Mouse (Mus musculus) erythroid progenitor cell, adult 5-6 weeks (primary cell): ENCODE measurements around the gene Lgr6. TPM values are rescaled to one million over a fixed set of nuclear protein-coding genes. Genes with fewer than 3 reads are reported as not detected.

Experiments used
- ATAC-seq: replicated peaks from 2 replicates; pipeline ENCODE4 v1.8.0; 2016; ENCODE audit warnings: moderate number of reproducible peaks, mild to moderate bottlenecking, moderate TSS enrichment, inconsistent platforms; ENCODE audit not compliant: poor library complexity, low FRiP score, severe bottlenecking
- total RNA-seq, 2 experiments: library from RNA; stranded (forward) in 1 of 2; stranded (reverse) in 1 of 2; fragments of 150-400 nt in 1 of 2; fragments of 186-747, 209-891 nt in 1 of 2; gene quantifications; 2 replicates each; pipeline versions ENCODE4 v1.2.3 to v1.2.4; 2015 to 2017; ENCODE audit warnings: low replicate concordance in 2 of 2

Gene Lgr6
- total RNA-seq, 2 experiments from 2014 or later: not detected

- no peak for ATAC-seq
Measured at GRCm38 (mm10) chr1:135020281-135020940, 84.7 kb downstream of the Lgr6 start.

DNA sequence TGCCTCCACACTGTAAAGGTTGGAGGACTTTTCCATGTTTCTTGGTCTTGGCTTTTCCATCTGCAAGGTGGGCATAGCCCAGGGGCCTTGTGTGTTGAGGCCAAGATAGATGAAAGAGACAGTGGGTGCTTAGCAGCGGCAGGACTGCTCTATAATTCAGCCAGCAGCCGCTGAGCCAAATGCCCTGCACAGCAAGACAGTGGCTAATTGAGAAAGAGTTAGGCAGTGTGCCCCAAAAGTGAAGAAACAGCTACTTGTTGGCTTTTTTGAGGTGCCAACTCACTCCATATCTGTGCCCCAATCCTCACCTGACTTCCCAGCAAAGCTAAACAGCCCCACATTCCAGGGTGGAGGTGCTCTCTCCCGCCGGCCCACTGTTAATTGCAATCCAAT, 85.3 kb downstream of the Lgr6 start:
- ATAC-seq: no peak

DNA sequence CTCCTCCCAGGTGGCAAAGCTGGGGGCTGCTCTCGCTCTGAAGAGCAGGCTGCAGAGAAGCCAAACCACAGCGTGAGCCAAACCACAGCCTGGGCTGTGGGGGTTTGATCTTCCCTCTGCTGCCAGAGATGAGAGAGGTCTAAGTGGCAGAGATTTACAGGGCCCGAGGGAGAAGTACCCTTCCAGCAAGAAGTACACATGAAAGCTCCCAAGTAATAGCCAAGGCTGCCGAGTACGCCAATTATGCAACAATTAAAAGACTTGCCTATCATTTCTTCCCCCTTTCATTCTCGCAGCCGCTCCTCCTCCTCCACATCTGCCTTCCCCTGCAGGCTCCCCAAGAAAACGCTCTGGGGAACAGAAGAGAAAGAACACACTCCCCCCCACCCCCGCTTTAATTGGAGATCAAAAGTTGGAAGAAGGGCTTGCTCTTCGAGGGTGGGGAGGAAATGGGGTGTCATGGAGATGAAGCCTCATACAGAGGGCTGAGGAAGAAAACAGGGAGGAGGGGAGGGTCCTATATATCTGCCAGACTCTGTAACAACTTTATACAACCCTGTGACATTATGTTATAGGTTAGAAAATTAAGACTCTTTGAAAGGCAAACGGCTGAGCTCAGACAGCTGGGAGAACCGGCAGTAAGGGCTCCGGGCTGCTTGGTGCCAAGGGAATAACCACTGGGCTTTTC, 85.8 kb downstream of the Lgr6 start:
- no peak for ATAC-seq

DNA sequence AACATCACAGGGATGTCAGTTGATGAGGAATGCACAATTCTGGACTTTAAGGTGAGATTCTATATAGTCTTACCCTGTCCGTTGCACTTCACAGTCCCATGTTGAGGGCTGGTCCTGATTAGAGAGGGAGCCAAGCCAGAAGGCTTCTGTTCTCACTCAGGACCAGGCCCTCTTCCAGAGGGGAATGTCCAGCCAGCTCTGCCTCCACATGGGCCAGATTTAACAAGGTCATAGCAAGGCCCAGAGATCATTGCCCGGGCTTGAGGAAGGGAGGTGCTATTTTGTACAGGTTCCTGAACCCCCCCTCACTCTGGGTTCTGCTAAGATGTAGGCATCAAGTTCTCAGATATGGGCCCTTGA, 87.4 kb downstream of the Lgr6 start:
- no peak for ATAC-seq

DNA sequence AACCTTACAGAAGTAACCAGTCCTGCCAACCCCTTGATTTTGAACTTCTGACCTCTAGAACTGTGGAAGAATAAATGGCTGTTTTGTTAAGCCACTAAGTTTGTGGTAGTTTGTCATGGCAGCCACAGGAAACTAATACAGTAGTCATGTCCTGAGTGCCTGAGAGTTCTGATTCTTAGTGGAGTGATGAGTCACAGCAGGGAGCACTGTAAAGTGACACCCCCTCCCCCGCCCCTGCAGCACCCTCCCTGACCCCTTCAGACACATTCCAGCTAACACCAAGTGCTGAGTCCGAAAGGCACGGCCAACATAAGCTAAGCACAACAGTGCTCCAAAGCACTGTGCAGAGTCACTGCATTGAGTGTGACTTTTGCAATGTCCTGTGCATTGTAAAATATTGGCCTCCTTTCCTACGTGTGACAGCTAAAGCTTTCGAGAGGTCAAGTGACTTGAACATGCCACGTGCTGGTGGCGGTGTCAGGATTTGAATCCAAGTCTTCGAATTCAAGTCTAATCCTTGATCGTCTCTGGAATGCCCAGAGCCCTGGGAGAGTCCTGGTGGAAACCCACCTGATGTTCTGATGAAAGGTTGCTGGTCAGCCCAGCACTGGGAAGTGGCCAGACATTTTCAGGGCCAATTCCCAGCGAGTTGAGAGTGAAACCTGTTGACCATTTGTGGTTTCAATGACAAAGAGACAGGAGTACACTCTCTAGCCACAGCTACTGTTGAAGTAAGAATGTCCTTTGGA, 88.0 kb downstream of the Lgr6 start:
- ATAC-seq: no peak

DNA sequence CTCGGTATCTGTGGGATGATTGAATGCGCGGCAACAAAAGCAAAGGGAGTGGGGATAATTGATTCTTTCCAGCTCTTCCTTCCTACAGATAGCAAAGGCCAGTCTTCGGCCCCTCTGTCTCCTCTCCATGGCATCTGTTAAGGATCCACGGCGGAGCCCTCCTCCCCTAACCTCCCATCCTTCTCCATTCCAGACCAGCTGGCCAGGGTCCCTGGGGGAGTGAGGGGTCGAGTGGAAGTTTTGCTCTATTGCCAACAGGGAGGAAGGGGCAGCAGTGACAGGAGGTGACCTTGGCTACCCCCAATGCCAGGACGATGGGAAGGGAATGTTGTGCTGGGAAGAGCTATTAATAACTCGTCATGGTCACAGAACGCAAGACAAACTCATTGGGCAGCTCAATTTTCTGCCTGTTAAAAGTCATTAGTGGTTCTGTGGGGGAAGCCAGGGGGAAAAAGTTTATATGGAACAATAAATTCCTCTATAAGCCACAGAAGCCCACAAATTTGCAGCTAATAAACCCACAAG, 90.1 kb downstream of the Lgr6 start:
- no peak for ATAC-seq

GRCm38 (mm10) chr1:135012472-135012871, 92.6 kb downstream of the Lgr6 start:
- no peak for ATAC-seq

GRCm38 (mm10) chr1:135011912-135012311, 93.2 kb downstream of the Lgr6 start:
- no peak for ATAC-seq

GRCm38 (mm10) chr1:135009833-135010232, 95.2 kb downstream of the Lgr6 start:
- no peak for ATAC-seq

DNA sequence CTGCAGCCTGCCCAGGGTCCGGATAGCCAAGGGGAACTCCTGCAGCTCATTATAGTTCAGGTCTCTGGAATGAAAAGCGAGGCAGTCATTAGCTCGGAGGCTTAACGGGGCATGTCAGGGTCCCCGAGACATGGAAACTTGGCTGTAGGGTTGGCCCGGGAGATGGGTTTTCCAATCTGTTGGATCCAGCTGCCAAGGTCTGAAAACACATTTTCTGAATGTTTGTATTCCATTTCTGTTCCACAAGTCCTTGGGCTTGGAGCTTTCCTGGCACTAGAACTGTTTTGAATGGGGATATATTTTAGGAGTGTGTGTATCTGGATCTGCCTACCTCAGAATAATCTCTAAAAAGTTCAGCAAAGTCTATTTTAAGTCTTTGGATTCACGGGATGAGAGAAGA, 99.4 kb downstream of the Lgr6 start:
- no peak for ATAC-seq

- no peak for ATAC-seq
Measured at GRCm38 (mm10) chr1:135003346-135003745, 101.7 kb downstream of the Lgr6 start.

- ATAC-seq: no peak
Measured at GRCm38 (mm10) chr1:135000527-135000926, 104.5 kb downstream of the Lgr6 start.

GRCm38 (mm10) chr1:134998231-134998630, 106.8 kb downstream of the Lgr6 start:
- no peak for ATAC-seq

DNA sequence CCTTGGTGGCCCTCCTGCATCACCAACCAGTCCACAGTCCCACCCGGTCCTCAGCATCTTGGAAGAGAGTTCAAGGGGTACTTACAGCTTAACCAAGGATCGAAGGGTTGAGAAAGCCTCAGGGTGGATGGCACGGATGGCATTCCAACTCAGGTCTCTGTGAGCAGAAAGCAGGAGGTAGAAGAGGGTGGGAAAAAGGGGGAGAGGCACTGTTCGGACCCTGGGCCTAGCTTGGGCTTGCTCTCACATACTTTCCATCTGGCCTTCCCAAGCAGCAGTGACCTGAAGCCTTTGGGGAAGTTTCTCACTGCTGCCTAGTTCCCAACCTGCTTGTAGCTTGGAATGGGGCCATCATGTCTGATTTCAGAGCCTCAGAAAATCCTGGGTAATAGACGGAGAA, 107.5 kb downstream of the Lgr6 start:
- ATAC-seq: no peak

DNA sequence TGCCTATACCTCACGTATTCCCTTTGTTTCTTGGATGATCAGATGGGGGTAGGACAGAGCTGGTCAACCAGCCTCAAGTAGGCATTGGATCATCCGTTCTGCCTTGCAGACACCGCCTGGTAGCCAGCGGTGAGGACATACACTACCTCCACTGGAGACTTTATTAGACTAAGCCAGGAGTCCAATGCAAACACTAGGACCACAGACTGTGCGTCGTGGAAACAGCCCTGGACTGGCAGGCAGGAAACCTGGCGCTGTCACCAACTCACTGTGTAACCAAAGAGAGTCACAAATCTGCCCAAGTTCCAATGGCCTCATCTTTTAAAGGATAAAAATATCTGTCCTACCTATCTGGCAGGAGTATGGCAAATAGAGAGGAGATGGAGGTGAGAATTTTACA, 108.6 kb downstream of the Lgr6 start:
- ATAC-seq: no peak

DNA sequence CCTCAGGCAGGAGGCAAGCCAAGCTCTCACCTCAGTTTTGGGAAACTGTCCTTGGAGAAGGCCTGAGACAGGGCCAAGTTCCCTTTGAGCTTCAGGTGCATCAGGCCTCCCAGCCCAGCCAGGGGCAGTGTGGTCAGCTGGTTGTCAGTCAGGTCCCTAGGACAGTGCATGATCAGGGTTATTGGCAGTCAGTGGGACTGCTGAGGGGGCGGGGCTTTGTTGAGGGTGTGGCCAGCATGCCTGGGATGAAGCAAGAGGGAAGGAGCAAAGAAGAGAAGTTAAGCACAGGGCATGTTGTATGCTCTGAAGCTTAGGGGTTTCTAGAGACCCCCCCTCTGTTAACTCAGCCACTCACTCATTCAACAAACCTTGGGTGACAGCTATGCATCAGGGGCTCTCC, 109.1 kb downstream of the Lgr6 start:
- no peak for ATAC-seq

GRCm38 (mm10) chr1:134995437-134995836, 109.6 kb downstream of the Lgr6 start:
- ATAC-seq: no peak

DNA sequence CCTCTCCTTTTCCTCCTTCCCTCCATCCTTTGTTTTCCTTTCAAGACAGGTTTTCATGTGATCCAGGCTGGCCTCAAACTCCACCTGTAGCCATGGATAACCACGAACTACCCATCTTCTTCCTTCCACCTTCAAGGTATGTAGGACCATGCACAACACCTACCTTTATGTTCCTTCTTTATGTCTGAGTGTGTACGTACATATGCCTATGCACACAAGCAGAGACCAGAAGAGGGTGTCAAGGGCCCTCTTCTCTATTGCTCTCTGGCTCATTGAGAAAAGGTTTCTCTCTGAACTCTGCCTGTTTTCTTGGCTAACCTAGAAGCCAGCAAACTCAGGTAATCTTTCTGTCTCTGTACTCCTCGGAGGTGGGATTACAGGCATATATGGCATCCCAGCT, 110.3 kb downstream of the Lgr6 start:
- no peak for ATAC-seq

GRCm38 (mm10) chr1:134992046-134992645, 112.9 kb downstream of the Lgr6 start:
- ATAC-seq: no peak

DNA sequence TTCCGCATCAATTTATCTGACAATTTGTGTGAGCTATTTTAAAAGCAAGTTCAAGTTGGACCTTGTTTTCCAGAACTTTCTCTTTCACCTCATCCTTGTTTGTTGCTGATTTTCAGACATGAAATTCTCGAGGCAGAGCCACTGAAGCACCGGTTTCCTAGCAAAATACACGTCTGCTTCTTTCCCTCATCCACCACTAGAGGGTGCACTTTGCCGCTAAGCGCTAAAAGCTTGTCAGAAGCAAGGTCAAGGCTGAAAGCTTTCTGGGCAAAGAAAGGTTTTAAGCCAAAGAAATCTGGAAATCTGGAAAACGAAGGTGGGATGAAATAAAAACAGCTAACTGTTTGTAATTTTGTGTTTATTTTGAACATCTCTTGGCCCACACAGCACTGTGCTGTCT, 115.7 kb downstream of the Lgr6 start:
- ATAC-seq: no peak

DNA sequence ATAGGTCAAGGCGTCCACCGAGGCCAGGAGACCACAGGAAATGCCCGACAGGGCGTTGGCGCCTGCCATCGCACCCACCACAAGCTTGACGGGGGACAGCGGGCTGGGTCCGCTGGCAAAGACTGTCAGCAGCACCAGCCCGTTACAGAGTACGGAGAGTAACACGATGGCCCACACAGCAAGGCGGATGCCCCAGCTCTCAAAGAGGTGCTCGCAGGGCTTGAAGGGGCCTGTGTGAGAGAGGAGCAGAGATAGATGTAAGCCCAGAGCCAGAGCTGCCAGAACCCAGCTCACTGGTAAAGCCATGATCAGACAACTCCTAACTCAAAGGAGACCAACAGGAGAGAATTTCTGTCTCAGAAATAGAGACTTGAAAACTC, 117.1 kb downstream of the Lgr6 start:
- no peak for ATAC-seq
